Mouse (Mus musculus): ENCODE data around the gene Bbs12.

DNA sequence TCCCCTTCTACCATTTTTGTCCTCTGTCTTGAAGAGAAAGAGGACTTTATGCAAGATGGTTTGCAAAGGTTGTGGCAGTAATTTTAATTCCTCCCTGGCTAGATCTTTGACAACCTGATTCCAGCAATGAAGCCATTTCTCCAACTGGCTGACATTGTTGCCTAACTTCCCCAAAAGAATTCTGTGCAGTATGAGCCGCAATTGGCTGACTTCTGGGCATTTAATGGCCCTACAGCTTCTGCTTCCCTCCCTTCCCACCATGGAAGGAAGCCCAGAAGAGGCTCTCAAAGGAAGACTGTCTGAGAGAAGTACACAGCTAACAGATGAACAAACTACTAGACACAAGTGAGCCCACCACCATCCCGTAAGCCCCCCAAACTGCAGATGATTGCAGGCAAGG is 23.1 kb upstream of the Bbs12 start:
- TF ChIP-seq CTCF (IDR thresholded peaks at IDR 0.05; ENCODE audit: borderline replicate concordance, insufficient read depth, low read depth, low read length): no peak
- TF ChIP-seq POLR2A (IDR thresholded peaks at IDR 0.05; ENCODE audit: borderline replicate concordance, insufficient read depth, low read length): no peak

Measured in cerebellum, adult 2 months (tissue).